Mouse (Mus musculus) megakaryocyte-erythroid progenitor cell, adult 5-6 weeks (primary cell): Measurements from ENCODE around the gene Tspan2. TPM values are rescaled to one million over a fixed set of nuclear protein-coding genes. Genes with fewer than 3 reads are reported as not detected.
A peak's percentile ranks its signal among the peaks of the same experiment; 100 is the strongest.

Experiments used
- ATAC-seq: replicated peaks from 2 replicates; pipeline ENCODE4 v1.8.0; 2016; ENCODE audit warnings: mild to moderate bottlenecking, inconsistent platforms; ENCODE audit not compliant: severe bottlenecking, poor library complexity, low FRiP score, low TSS enrichment
- total RNA-seq, 2 experiments: library from RNA; stranded (forward) in 1 of 2; stranded (reverse) in 1 of 2; fragments of 200-1000, 215-1000 nt in 1 of 2; fragments of >200 nt in 1 of 2; fragmentation: Nextera tagmentation in 1 of 2; gene quantifications; 2 replicates each; pipeline ENCODE4 v1.2.3; 2014 to 2017

Gene Tspan2
- total RNA-seq (2014; fragmentation: Nextera tagmentation) (1.3 and 1.6 TPM in 2 replicates), total RNA-seq (2017) (1.0 TPM in 1 of 2 replicates, not detected in the other)

GRCm38 (mm10) chr3:102734313-102735030 is at the start of gene Tspan2:
Tspan2 (plus strand) TSS chr3:102734529.
- peak; percentile 65 for ATAC-seq

DNA sequence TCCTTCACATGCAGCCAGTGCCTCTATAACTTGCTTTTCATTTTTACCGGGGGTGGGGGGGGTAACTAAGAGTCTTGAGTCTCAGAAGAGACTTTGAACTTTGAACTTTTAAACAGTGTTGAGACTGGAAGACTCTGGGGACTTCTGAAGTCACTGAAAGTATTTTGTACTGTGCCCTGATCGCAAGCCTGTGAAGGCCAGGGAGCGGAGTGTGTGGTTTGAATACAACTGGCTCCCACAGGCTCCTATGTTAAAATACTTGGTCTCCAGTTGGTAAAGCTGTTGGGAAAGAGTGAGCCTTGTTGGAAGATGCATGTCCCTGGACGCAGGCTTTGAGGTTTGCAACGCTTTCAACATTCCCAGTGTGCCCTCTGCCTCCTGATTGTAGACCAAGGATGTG is 47.5 kb upstream of the Tspan2 start:
- ATAC-seq: no peak

- ATAC-seq: no peak
Observed at GRCm38 (mm10) chr3:102687852-102688251, 46.5 kb upstream of the Tspan2 start.

DNA sequence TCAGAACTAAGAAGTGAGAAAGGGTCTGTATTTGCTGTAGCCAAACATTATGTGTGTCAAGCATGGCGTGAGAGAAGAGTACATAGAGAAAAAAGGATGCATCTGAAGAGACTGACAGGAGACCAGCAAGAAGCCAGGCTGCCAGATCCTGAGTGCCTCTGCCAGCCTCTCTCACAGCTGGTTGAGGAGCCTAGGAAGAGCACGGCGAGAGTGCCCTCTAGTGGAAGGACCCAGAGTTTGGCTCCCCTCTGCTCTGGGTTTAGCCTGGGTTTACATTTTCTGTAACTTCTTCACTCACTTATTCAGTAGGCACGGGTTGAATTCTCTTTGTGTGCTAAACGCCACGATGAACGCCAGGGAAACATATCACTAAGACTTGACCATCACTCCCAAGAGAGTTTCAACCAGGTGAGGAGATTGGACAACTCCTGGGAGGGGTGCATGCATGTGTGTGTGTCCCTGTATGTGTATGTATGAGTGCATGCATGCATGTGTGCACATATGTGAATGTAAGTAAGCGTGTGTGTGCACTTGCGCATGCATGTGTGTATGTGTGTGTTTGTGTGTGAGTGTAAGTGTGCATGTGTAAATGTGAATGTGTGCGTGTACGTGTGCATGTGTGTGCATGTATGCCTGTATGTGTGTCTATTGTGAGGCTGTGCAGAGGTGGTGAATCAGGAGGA is 42.4 kb upstream of the Tspan2 start:
- peak; percentile 82 for ATAC-seq

GRCm38 (mm10) chr3:102692758-102693325 is 41.5 kb upstream of the Tspan2 start:
- ATAC-seq: no peak

DNA sequence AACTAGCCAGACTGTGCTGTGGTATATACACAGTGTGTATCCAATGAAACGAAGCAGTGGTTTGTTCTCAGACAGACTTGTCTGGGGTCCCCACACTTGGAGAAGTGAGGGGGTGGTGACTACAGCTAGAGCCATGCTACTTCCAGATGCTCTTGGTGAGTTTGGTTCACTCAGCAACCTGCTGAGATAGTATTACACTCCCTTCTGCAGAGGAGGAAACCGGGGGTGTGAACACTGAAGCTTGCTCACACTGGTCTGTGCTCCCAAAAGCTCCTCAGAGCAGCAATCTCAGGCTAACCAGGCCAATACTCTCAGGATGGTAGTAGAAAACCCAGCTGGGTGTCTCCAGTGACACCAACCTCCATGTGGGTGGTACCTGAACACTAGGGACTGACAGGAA is 36.2 kb upstream of the Tspan2 start:
- ATAC-seq: no peak

DNA sequence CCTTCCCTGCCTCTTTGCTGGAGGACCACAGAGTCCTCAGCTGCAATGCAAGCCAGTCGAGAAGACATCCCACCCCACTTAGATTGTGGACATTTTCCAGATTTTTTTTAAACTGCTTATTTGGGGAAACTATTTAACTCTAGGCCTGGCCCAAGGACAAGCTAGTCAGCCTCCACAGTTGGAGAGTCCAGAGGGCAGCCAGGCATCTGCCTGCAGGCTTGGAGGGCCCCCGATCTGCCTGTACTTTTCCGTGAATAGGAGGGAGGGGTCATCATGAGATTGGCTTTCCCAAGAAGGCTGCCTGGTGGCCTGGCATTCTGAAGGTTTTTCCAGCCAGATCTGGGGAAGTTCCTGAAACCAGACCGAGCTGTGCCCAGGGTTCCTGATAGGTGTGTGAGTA is 33.0 kb upstream of the Tspan2 start:
- no peak for ATAC-seq

DNA sequence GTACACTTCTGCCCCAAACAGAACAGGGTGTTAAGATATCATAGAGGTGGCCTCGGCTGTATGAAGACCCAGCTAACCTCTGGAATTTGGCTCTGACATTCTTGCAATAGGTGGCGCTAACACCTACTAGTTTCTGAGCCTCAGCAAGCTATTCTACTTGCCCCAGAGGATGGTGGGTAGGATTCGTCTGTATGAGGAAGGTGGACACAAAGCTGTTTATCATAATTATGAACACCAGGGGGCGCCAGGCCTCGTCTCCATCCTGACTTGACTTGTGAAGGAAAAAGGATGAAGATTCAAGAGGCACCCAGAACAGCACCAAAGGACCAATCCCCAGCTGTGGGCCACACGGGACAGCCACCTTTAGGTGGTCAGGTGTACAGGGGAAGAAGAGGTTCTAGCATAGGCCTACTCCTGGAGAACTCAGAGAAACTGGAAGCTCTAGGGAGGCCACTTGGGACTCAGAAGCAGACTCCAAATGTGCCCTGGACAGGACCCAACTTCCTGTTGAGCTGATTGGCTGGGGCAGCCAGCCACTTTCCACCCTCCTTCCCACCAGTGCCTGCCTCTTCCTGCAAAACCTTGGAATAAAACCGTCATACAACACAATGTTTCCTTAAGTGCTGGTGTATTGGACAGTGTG is 32.3 kb upstream of the Tspan2 start:
- peak; percentile 94 for ATAC-seq

DNA sequence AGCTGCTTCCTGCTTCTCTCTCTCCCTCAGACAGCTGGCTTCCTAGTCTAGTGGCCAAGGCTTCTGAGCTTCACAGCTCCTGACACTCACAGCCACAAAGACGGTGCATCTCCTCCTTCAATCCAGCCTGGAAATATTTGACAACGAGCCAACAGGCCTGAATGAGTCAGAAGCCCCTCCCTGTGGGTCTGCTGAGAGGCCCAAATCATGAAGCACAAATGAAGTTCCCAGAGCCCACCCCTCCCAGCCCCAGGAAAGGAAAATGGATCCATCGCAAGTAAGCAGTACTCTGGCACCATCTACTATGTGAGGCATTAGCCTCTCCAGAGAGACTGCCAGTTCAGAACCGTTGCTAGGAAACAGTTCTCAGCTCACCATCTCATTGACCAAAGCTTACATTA is 30.3 kb upstream of the Tspan2 start:
- no peak for ATAC-seq

DNA sequence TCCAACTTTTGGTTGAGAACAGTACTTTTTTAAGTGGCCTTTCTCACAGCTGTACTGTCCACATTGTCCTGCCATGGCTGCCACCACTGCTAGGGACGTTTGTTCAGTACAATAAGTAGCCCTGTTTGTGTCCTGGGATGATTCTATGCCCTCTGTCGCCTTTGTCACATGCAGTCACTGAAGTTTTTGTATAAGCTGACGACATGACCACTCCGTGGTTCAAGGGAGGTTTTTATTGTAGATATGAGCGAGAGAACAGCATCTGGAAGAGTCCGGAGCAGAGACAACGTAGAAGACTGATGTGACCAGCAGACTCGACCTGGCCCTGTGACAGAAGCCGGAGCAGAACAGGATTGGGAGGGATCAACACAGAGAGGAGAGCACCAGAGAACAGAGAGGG is 25.7 kb upstream of the Tspan2 start:
- no peak for ATAC-seq

- ATAC-seq: peak; percentile 97
Observed at GRCm38 (mm10) chr3:102715066-102715584, 19.2 kb upstream of the Tspan2 start.

- ATAC-seq: 0 out of 2 replicates have a peak, but pooled peaks have one; percentile 5
Observed at GRCm38 (mm10) chr3:102715839-102716238, 18.5 kb upstream of the Tspan2 start.

- no peak for ATAC-seq
Observed at GRCm38 (mm10) chr3:102717586-102718285, 16.6 kb upstream of the Tspan2 start.

- ATAC-seq: no peak
Observed at GRCm38 (mm10) chr3:102723154-102723553, 11.2 kb upstream of the Tspan2 start.

- peak; percentile 69; the same call in 1 of the 2 replicates for ATAC-seq
Observed at GRCm38 (mm10) chr3:102723841-102724570, 10.3 kb upstream of the Tspan2 start.

DNA sequence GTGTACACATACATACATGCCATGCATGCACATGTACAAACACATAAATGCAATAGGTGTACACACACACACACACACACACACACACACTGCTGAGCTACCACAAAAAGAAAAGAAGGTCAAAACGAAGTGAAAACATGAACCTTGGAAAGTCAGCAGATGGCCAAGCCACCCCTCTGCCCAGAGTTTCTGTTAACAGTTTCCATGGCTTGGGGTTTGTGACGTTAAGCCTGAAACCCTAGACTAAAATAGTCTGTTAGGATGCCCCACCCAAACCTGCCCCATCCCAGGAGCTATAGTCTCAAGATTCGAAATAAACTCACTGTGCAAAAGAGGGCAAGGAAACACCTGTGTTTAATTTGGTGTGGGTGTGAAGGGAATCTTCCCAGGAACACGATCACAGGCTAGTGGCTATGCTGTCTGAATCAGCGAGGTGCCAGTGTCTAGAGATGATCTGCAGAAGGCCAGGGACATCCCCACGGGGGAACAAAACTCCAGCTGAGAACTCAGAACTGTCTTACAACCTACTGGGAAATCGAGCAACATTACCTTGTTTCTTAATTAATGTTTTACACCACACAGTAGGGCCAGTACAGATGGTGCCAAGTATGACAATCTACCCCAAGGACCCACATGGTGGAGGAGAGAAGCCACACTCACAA is 9.4 kb upstream of the Tspan2 start:
- ATAC-seq: 0 out of 2 replicates have a peak, but pooled peaks have one; percentile 39

GRCm38 (mm10) chr3:102729416-102729815 is 4.9 kb upstream of the Tspan2 start:
- no peak for ATAC-seq

GRCm38 (mm10) chr3:102731112-102731511 is 3.2 kb upstream of the Tspan2 start:
- no peak for ATAC-seq
